Mouse (Mus musculus) erythroblast, embryonic 14.5 days (primary cell): ENCODE results near the gene Esyt1. TPM values are rescaled to one million over a fixed set of nuclear protein-coding genes. Genes with fewer than 3 reads are reported as not detected.
"Not testable (repeated sequence)": the region's sequence is repeated elsewhere in the genome, so short reads cannot be mapped to it uniquely, and the experiment has no call there.

Source experiments
- H3K27me3 ChIP-seq: 2 replicates; pipeline ENCODE4 v1.6.1; 2012; ENCODE audit warnings: inconsistent platforms; ENCODE audit not compliant: control insufficient read depth
- H3K36me3 ChIP-seq: 2 replicates; pipeline ENCODE4 v1.6.1; 2012; ENCODE audit warnings: mild to moderate bottlenecking, inconsistent platforms; ENCODE audit not compliant: control insufficient read depth
- H3K4me1 ChIP-seq: 2 replicates; pipeline ENCODE4 v1.6.1; 2012; ENCODE audit warnings: inconsistent platforms; ENCODE audit not compliant: control insufficient read depth
- H3K4me3 ChIP-seq: replicated peaks from 2 replicates; pipeline ENCODE3; 2012; ENCODE audit warnings: moderate library complexity, mild to moderate bottlenecking, inconsistent platforms
- H3K9me3 ChIP-seq: 2 replicates; pipeline ENCODE4 v1.6.1; 2012; ENCODE audit warnings: low read length, inconsistent platforms, mixed read lengths; ENCODE audit not compliant: control insufficient read depth
- GATA1 ChIP-seq: IDR thresholded peaks from 2 replicates; pipeline ENCODE4 v1.6.1; 2012; ENCODE audit warnings: low read length, inconsistent platforms, mixed read lengths
- TAL1 ChIP-seq: IDR thresholded peaks from 3 replicates; pipeline ENCODE4 v1.6.1; 2012; ENCODE audit warnings: low read length, inconsistent platforms, mixed read lengths
- polyA plus RNA-seq: library from polyadenylated mRNA; stranded (reverse); fragments of >175 nt; gene quantifications from 2 replicates; pipeline ENCODE4 v1.2.3, GENCODE M21; 2012

The Esyt1 gene
- polyA plus RNA-seq, 1 experiment = 2.7 TPM

DNA sequence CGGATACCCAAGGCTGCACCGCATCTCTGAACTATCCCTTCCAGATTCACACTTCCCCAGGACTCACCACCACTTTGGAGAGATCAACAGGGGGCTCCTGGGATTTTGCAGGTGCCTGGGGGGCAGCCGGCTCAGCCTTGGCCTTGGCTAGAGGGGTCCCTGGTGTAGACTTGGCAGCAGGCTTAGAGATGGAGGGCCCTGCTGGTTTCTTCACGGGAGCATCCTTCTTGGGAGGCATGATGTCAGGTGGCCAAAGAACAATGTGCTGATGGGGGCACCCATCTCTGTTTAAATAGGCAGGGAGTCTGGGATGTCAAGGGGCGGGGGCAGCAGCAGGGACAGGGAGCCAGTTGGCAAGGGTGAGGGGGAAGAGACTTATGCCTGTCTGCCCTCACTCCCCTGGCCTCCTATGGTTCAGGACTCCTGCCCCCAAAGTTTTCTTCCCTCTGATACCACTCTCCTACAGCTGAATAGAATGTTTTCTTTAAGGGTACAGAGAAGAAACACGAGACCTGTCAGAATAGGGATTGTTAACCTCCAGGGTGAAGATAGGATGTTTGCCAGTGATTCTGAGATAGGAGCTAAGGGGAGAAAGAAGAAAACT is 28.4 kb downstream of the Esyt1 start:
- no peaks in the 10 kb centered on the region for H3K9me3 ChIP-seq
- no peaks in the 10 kb centered on the region for H3K27me3 ChIP-seq
- peaks cover 5% of the 10 kb centered on the region for H3K36me3 ChIP-seq
- peaks cover 60% of the 10 kb centered on the region for H3K4me1 ChIP-seq
- no peak overlapping the region for H3K4me3 ChIP-seq
- no peak for TF ChIP-seq TAL1
- no peak for TF ChIP-seq GATA1

DNA sequence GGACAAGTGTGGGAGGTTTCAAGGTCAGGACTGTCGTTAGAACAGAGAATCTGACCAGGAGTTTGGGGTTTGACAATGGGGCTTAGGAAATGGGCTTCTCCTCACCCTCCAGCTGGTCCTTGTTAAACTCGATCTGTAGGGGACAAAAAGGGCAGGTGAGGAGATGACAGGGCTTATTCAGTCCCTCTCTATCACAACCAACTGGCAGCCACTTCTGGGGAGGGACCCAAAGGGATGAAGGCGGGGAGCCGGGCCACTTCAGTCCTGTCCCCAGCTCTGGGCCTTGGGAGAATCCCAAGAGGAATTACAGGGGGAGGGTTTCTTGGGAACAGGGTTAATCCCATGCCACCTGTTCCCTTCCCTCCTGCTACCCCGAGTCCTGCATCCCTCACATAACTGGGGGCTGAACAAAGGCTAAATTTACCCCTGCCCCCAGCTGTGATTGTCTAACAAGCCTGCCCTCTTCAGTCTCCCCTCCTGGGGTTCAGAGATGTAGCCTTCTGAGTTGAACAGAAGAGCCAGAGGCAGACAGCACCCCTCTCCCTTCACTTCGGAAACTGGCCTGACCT is 29.1 kb downstream of the Esyt1 start:
- Histone ChIP-seq H3K4me1 (peaks cover 67% of the 10 kb centered on the region), H3K27me3 (no peaks in the 10 kb centered on the region), H3K36me3 (peaks cover 11% of the 10 kb centered on the region), H3K4me3 (no peak overlapping the region), H3K9me3 (no peaks in the 10 kb centered on the region)
- TF ChIP-seq TAL1 = no peak
- no peak for TF ChIP-seq GATA1

DNA sequence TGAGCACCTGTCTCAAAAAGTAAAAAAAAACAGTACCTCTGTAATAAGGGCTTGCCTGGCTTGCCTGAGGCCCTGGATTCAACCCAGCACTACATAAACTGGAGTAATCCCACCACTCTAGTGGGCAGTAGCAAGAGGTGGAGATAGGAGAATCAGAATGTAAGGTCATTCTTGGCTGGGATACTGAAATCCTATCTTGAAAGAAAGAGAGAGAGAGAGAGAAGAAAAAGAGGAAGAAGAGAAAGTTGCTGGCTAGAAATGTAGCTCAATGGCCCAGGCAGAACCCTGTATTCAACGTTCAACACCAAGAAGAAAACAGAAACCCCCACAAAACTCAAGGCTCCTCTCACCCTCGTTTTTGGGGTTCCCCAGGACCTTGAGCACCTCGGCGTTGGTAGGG is 29.8 kb downstream of the Esyt1 start:
- TF ChIP-seq GATA1 (no peak), TAL1 (no peak)
- Histone ChIP-seq H3K9me3 (no peaks in the 10 kb centered on the region), H3K4me1 (peaks cover 74% of the 10 kb centered on the region), H3K27me3 (no peaks in the 10 kb centered on the region), H3K4me3 (no peak overlapping the region), H3K36me3 (peaks cover 18% of the 10 kb centered on the region)

DNA sequence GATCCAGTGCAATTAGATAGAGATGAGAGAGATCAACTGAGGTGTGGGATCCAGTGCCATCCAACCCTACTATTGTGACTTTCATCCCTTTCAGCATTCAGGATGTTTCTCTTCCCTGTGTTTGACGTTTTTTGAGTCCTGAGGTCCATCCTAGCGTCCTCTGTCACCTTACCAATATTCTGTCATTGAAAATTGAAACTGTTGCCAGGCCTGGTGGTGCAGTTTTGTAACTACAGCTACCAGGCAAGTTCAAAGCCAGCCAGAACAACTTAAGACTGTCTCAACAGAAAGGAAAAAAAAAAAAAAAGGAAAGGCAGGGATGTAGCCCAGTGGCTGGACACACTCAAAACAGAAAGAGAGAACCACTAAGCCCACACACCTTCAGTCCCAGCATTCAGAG is 30.4 kb downstream of the Esyt1 start:
- peaks cover 74% of the 10 kb centered on the region for H3K4me1 ChIP-seq
- H3K4me3 ChIP-seq = peak overlapping the region; percentile 88
- no peaks in the 10 kb centered on the region for H3K9me3 ChIP-seq
- peaks cover 25% of the 10 kb centered on the region for H3K36me3 ChIP-seq
- TF ChIP-seq GATA1 = no peak
- no peak for TF ChIP-seq TAL1
- H3K27me3 ChIP-seq = no peaks in the 10 kb centered on the region

DNA sequence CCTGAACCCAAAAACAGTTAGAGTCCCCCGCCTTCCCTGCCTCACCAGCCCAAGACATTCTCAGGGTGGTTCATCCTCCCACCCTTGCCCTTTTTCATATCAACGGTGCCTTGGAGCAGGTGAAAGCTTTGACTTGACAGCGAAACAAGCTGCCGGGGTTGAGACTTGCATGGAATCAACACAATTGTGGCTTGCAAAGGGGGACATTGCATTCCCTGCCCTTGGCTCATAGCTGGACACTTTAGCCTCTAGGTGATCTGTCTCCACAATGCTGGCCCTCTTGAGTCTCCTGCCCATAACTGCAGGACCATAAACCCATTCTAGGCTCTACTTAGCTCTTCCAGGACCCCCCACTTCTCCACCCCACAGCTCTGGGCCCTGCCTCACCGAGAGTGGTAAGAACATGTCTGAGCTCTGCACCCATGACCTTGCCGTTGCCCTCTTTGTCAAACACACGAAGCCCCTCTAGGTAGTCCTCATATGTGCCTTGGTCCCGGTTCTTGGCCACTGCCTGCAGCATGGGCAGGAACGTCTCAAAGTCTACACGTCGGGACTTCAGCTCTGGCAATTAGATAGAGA is 30.9 kb downstream of the Esyt1 start:
- peaks cover 73% of the 10 kb centered on the region for H3K4me1 ChIP-seq
- H3K36me3 ChIP-seq = peaks cover 30% of the 10 kb centered on the region
- peak overlapping the region; percentile 88 for H3K4me3 ChIP-seq
- TF ChIP-seq GATA1 = no peak
- TF ChIP-seq TAL1 = no peak
- H3K27me3 ChIP-seq = no peaks in the 10 kb centered on the region
- no peaks in the 10 kb centered on the region for H3K9me3 ChIP-seq

DNA sequence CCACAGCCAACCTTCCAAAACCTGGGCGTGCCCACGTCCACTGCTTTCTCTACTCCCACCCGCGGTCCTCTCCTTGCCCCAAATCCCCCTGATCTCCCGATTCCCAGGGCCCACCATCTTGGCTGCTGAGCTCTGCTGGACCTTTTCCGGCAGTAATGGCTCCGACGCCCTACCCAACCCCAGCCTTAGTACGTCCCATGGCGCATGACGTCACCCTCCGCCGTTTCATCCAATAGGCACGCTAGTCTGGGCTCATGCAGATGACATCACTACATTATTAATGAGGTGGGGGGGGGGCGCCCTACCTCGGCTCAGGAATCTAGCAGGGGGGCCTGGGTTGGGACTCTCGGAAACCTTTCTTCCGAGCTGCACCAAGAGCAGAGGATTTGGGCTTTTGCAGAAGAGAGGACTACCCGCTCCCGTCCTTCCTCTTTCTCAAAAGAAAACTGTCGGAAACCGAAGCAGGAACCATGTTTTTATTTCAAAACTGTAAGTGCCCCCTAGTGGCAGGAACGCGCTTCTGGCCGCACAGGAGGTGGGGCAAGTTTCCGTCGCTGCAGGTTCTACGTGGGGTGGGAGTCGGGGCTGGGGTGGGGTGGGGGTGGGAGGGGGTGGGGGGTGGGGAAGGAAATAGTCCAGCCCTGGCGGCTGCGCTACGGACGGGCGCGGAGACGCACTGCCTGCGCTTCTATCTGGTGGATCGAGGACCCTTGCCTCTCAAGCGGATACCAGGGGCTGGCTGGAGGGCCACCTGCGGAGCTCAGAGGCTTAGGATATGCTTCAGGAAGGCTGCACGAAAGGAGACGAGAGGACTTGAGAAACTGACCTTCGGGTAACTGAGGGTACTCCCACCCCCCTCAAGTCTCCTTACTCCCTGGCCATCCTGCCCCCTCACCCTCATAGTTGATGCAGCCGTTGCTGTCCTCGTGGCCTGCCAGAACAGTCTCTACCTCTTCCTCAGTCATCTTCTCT is 31.7 kb downstream of the Esyt1 start, which contains the start of gene Myl6:
Gene Myl6, minus strand, starts transcription at position 451 of the 972 bp plus-strand sequence.
- Histone ChIP-seq H3K4me3 (peak within 1 kb of the TSS; percentile 88), H3K27me3 (no peaks in the 10 kb centered on the region), H3K36me3 (peaks cover 37% of the 10 kb centered on the region), H3K4me1 (peaks cover 65% of the 10 kb centered on the region), H3K9me3 (no peaks in the 10 kb centered on the region)
- TF ChIP-seq TAL1 (no peak), GATA1 (no peak)

DNA sequence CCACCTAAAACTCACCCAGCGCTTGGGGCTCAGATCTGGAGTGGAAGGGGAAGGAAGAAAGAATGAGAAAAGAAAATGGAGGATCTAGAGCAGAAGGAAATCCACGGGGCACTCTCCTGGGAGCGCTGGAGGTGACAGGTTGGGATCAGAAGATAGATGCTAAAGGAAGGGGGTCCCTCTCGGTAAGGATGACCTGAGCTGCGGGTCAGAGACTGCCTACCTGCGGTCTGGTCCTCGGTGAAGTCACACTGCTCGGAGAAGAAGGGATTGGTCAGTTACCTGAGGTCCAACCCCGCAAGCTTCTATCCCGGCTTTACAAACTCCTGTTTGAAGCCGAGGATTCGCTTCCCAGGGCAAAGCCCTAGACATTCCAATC is 32.4 kb downstream of the Esyt1 start:
- H3K27me3 ChIP-seq = no peaks in the 10 kb centered on the region
- H3K9me3 ChIP-seq = no peaks in the 10 kb centered on the region
- H3K4me3 ChIP-seq = peak overlapping the region; percentile 88
- peaks cover 61% of the 10 kb centered on the region for H3K4me1 ChIP-seq
- TF ChIP-seq GATA1 (no peak), TAL1 (no peak)
- H3K36me3 ChIP-seq = peaks cover 44% of the 10 kb centered on the region

DNA sequence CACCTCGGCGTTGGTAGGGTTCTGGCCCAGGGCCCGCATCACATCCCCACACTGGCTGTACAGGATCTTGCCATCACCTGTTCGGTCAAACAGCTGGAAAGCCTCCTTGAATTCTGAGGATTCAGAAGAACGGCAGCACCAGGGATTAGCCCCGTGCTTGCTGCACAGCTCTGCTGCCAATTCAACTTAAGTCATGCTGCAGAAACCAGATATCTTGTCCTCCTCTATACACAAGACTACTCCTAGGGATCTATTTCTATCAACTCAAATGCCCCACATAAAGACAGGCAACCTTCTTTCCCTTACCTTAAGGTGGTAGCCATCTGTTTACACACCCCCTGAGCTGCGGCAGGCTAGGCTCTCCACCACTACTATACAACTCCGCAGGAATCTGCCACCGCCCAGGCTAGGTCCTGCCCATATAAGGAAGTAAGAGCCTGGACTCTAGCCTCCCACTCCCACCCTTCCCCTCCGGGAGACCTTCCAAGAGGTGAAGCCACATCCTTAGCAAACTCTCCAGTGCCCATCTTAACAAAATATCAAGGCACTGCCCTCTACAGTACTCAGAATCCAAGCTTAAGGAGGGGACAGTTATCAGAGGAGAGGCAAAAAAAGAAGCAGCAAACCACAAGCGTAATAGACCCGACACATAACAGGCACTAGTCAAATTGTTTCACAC is 32.9 kb downstream of the Esyt1 start:
- Histone ChIP-seq H3K27me3 (no peaks in the 10 kb centered on the region), H3K4me1 (peaks cover 56% of the 10 kb centered on the region)
- TF ChIP-seq GATA1 = no peak
- no peak for TF ChIP-seq TAL1

DNA sequence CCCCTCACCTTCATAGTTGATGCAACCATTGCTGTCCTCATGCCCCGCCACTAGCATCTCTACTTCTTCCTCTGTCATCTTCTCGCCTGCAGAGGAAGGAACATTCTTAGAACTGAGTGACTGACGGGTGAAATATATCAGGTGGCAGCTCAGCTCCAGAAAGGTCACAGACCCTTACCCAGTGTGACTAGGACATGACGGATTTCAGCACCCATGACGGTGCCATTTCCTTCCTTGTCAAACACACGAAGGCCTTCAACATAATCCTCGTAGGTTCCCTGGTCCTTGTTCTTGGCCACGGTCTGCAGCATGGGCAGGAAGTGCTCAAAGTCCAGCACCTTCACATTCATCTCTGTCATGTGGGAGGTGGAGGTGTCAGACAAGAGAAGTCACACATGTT is 33.6 kb downstream of the Esyt1 start:
- H3K9me3 ChIP-seq, H3K27me3 ChIP-seq: not testable (repeated sequence)
- Histone ChIP-seq H3K4me1 (peaks cover 50% of the 10 kb centered on the region), H3K36me3 (peaks cover 57% of the 10 kb centered on the region), H3K4me3 (peak overlapping the region; percentile 88)

More for the DNA sequence above, 32.9 kb downstream of the Esyt1 start:
- Histone ChIP-seq H3K4me3 (peak overlapping the region; percentile 88), H3K36me3 (peaks cover 50% of the 10 kb centered on the region), H3K9me3 (no peaks in the 10 kb centered on the region)
